Mouse (Mus musculus) heart, adult 18-20 months (tissue): Measurements from ENCODE around the gene Cep112. TPM values are rescaled to one million over a fixed set of nuclear protein-coding genes. Genes with fewer than 3 reads are reported as not detected.

ENCODE experiments used
- total RNA-seq, 2 experiments: library from RNA; stranded (reverse); gene quantifications; 2 replicates each; pipeline ENCODE4 v1.2.3; 2021

The Cep112 gene
- total RNA-seq, 2 experiments from 2014 or later = 10.4 to 11.2 TPM

Other genes with a start within 250 kb of the Cep112 start
- gene Apoh, start 81.8 kb upstream of the Cep112 start, total RNA-seq = under 1 TPM in 1 of 2 experiments, not detected in 1; 0.22 TPM
- 10 to 100 TPM; 35.5 to 36.3 TPM for gene Prkca, start 81.3 kb upstream of the Cep112 start, total RNA-seq